Mouse (Mus musculus): ENCODE results near the gene Uhrf1bp1.

The Uhrf1bp1 gene

DNA sequence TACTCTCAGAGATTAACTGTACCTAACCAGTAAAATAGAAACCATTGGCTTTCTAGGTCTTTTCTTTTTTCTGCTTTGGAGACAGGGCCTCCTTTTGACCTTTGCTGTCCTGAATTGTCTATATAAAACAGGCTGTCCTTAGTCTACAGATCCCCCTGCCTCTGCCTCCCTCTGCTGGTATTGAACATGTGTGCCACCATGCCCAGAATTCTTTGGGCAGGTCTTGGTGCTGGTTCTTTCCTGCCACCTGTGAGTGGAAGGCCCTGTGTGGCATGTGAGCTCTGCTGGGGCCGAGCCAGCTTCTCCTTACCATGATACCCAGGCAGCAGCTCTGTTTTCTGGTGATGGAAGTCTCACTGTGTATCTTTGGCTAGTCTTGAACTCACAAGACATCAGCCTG, 7.9 kb upstream of the Uhrf1bp1 start:
- no peak for DNase-seq

DNA sequence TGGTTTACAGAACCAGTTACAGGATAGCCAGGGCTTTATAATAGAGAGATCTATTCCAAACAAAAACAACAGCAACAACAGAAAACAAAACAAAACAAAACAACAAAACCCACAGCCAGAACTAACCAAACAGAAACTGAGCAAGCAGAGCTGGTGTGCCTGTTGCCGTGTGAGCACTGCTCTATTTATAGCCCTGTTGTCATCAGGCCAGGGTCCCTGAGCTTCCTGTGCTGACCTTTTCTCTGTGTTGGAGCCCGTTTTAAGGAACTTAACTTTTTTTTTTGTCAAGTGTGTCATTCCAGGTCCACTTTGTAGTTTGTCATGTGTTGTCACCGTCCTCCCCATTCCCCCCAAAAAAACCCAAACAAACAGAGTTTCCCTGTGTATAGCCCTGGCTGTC, 5.2 kb upstream of the Uhrf1bp1 start:
- no peak for DNase-seq

DNA sequence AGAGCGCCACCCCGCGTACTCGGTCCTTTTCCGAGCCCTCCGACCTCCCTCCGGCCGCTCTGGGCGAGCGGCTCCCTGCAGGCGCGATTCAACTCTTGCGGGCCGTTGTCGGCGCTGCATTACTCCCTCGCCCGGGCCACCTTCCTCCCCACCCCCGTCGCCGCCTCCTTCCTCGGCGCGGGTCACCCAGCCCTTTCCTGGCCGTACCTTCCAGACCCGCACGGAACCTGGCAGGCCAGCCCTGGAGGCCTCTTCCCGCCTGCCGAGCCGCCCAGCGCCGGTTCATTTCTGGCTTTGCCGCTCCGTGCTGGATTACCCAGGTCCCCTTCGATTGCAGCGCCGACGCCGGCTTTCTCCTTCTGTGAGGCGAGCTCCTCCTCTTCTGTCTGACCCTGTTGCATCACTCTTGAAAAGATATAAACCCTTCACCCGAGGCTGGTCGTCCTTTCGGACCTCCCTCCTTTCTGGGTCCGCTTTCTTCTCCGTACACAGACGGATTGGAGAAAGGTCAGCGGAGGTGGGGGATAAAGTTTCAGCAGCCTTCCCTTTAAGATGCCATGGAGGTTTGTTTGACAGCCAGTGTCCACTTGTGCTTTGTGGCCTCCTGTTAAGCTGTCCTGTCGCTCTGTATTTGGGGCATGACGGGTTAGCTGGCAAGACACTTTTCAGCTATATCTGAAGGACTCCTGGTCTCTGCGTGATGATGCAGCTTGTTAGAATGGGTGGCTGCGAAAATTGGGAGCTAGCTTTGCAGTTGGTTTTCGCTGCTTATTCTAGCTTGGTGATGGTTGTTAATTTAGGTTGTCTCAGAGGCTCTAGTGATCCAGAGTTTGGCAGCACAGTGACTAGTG, 782 bp downstream of the Uhrf1bp1 start:
- DNase-seq: peak; percentile 57

DNA sequence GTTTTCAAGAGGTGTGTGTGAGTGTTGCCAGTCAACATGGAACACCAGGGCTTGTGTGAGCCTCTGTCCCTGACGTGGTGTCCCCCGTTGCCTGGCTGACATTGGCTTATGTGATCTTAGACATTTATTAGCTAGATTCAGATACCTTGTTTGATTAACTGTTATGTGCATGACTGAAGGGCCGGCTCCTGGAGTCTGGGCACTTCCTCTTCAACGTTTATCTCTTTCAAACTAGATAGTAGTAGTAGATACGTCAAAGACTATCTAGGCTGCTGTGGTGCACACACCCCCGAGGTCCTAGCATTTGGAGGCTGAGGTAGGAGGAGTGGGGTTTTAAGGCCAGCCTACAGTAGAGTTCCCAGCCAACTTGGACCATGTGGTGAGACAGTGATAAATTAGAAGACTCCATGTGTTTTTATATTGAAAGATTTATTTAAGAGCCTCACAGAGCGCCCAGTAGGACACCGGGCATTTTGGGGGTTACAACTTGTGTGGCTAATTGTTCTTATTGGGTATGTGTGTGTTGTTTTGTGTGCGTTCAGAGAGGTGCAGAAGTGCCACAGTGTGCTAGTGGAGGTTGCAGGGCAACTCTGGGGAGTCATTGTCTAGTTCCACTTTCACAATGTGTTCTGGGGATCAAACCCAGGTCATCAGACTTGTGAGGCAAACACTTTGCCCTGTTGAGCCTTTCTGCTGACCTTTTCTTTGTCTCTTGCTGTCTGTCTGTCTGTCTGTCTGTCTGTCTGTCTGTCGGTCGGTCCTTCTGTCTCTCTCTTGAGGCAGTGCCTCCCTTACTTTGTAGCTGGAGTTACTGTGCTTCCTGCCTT, 1.6 kb downstream of the Uhrf1bp1 start:
- DNase-seq: no peak

DNA sequence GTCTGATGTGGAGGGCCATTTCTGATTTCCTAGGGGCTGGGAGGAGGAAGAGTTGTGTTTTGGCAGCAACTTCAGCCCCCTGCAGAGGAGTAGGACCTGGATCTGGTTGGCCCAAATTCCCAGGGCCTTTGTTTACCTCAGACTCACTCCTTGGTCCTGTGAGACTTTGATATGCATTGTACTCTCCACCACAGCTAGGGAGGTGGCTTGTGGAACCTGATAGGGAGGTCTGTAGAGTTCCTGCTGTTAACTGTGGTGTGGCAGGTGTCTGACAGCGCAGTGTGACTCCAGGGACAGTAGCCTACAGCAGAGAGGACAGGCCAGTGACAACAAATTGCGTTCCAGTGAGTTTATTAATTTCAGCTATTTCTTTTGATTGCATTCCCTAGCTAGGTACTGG, 2.9 kb downstream of the Uhrf1bp1 start:
- DNase-seq: no peak

DNA sequence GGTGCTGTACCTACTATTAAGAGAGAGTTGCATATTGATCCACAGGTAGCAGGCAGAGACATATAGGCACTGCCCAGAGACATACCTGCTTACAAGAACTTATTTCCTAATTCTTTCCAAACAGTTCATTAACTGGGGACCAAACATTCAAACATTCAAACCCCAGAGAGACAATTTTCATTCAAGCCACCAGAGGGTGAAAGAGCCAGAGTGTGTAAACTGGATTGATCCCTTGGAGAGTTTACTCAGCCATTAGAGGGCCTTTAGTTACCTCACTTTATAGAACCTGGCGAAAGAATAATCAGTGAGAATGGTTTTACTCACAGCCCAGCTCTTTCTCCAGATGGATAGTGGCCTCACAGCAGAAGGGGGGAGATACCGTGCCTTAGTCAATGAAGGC, 9.2 kb downstream of the Uhrf1bp1 start:
- DNase-seq: no peak

DNA sequence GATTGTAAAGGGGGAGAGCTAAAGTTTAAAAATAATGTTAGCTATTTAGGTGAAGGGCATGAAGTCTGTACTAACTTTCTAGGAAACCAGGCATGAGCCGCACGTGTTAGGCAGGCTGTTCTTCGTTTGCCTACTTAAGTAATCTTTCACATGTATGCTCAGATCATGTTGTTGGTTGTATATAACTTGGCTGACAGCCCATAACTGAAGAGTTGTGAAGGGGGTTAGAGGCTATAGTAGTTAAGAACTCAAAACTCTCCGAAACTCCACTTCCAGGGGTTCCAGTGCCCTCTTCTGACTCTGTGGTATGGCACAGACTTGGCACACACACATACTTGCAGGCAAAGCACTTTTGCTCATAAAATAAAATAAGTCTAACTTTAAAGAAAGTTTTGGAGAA, 10.5 kb downstream of the Uhrf1bp1 start:
- no peak for DNase-seq

DNA sequence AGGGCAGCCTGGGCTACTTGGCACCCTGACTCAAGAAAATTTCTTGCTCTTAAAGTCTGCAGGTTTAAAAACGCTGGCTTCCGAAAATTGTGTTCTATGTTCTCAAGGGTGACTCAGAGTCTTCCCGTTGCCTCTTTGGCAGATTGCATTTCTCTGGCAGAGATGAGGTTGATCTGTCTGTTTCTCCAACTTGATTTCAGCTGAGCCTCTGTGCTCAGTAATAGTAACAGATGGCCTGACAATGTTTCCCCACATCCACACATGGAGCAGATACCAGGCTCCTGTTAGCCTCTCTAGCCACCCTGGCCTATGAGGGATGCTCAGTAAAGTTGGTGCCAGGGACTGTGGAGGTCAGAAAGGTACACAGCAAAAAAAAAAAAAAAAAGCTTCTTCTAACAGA, 15.6 kb downstream of the Uhrf1bp1 start:
- DNase-seq: no peak

DNA sequence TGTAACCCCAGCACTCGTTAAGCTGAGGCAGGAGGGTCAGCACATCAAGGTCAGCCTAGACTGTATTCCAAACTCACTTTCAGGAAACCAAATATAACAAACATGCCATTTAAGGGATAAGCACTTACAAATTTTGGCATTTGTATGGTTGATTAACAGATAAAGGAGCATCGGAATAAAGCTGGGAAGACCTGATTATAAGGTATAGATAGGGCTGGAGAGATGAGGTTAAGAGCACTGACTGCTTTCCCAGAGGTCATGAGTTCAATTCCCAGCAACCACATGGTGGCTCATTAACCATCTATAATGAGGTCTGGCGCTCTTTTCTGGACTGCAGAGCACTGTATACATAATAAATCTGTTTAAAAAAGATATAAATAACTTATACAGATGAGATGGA, 17.3 kb downstream of the Uhrf1bp1 start:
- no peak for DNase-seq

DNA sequence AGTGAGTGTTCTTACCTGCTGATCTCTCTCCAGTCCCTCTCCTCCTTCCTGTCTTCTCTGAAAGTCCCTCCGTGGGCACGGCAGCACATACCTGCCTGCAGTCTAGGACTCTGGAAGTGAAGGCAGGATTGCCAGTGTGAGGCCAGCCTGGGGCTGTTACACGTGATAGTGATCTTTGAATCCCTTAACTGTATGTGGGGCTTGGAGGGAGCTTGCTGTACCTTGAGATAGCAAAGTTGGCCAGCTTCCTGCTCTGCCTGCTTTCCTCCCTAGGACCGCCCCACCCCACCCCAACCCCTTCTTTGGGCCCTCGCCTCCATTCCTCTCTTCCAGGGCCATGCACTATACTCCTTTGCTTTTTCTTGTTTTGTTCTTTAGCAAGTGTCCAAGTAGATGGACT, 18.3 kb downstream of the Uhrf1bp1 start:
- no peak for DNase-seq

DNA sequence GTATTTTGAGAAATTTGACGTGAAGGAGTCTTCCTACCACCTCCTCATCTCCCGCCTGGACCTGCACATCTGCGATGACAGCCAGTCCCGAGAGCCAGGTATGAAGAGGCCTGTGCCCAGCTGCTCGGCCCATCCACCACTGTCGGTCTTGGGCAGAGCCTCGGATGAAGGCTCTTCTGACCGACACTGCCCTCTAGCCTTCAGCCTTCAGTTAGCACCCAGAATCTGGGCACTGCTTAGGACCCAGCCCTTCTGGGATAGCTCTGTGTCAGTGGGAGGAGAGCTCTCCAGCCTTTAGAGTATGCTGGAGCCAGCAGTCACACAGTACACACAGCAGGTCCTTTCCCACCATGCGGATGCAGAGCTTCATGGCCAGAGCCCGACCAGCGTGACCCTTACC, 25.3 kb downstream of the Uhrf1bp1 start:
- no peak for DNase-seq

DNA sequence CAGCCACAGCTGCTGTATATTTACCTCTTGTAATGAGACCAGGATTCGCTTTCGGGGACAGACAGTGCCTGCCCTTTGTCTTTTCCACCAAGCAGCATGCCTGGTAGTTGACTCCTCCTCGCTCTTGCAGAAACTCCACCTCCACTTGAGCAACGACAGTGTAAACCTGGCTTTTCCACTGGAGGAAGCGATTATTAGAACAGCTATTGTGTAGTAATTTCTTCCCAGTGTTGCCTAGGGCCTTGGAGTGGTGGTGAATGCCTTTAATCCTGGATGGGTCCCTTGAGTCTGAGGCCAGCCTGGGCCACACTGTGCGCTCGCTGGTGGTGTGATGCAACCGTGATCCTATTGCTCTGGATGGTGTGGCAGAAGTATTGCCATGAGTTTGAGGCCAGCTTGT, 26.9 kb downstream of the Uhrf1bp1 start:
- DNase-seq: no peak

DNA sequence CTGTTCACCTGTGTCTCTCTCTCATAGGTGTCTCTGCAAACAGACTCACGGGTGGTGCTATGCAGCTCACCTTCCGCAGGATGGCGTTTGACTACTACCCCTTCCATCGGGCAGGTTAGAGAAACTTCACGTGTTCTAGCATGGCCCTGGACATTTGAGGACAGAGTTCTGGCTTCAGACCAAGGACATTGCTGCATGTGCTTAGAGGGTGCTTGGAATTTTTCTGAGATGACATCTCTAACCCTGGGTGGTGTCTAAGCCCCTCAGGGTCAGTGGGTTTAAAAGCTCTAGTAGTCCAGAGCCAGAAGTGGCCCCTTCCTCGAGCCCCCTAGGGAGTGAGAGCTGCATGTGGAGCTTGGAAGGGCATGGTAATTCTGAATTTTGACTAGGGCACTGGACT, 27.8 kb downstream of the Uhrf1bp1 start:
- DNase-seq: no peak

DNA sequence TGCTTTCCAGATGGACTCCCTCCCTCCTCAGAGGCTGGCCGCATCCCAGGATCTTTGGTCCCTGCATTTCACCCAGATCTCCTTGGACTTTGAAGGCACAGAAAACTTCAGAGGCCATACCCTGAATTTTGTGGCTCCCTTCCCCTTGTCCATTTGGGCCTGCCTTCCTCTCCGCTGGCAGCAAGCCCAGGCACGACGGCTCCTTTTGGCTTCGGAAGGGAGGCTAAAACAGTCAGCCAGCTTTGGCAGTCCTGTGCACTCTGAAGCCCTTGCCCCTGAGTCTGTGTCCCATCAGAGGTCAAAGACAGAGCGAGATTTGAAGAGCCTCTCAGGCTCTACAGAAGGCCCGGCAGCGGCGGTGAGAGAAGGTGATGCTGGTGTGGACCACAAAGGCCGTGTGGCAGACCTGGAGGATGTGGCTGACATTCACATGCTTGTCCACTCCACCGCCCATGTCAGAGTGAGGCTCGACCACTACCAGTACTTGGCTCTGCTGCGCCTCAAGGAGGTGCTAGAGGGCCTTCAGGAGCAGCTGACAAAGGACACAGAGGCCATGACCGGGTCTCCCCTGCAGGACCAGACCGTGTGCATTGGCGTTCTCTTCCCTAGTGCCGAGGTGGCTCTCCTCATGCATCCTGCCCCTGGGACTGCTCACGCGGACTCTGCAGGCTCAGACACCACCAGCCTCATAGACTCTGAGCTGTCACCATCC, 30.4 kb downstream of the Uhrf1bp1 start:
- no peak for DNase-seq

DNA sequence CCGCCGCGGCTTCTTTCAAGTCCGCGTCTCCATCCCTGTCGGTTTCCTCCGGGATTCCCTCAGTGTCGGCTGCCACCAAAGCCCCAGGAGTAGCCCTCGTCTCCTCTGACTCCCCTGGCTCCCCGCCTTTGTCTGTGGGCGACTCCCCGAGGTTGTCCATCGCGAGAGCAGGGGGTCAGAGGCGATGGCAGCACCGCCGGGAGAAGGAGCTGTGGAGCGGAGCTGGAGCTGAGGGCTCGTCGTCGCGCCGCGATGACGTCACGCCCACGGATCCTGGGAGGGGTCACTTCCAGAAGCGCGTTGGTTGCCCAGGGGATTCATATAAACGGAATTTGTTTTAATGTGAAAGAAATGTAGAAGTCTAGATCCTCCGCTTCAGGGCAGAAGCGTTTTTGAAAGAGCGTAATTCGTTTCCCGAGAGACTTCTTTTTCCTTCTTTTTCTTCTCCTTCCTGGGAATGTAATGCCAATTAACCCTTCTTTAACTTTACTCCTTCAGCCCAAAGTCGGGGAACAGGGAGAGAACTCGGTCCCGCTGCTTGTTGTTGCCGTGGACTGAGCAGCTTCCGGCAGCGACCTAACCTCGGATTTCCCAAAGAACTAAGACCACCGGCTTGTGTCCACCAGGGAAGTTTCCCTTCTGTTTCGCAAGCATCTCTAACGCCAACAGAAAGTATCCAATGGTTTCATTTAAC, 51.4 kb downstream of the Uhrf1bp1 start:
- peak; percentile 95 for DNase-seq

DNA sequence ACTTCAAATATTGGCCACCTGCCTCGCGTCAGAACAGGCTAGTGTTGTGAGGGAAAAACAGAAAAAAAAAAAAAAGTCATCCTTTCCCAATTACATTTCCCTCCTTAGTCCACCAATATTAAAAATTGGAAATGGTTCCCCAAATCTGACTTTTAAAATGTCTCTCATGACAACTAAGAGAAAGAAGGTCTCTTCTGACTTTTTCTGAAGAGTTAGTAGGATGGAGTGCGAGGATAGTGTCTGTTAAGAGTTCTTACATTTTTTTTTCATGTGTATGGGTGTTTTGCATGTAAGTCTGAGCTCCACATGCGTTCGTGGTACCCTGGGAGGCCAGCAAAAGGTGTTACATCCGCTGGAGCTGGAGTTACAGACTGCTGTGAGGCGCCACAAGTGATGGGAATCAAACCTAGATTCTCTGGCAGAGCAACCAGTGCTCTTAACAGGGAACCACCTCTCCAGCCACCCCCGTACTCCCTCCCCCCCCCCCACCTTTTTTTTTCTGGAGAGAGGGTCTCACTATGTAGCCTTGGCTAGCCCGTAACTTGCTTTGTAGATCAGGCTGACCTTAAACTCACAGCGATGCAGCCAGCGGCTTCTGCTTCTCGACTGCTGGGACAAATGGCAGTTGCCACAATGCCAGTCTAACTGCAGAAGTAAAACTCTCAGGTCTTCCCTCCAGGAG, 52.1 kb downstream of the Uhrf1bp1 start:
- peak; percentile 45 for DNase-seq

DNA sequence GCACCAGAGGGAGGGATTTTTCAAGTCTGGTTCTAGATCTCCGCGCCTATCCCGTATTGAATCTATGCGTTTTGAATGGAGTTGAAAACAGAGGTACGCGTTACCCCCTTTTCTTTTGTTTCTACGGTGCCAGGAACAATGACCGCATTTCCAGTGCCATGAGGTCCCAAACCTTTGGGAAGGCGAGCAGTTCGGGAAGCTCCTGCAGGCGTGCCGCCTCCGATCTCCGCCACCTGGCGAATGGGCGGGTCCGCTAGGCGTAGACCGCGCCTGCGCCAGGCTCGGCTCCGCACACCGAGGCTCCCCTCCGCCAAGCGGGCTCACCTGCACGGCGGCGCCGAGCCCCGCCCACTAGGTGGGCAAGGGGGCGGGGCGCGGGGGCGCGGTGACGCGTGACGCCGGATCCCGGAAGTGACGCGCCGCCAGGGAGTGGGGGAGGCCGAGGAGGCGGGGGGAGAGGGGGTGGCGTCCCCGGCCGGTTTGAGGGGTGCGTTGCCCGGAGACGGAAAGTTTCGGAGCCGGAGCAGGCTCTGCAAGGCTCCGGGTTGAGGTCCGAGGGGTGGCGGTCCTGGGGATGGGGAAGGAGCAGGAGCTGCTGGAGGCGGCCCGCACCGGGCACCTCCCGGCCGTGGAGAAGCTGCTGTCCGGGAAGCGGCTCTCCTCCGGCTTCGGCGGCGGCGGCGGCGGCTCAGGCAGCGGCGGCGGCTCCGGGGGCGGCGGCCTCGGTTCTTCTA, 52.8 kb downstream of the Uhrf1bp1 start, which contains the start of gene Anks1:
Anks1 (plus strand) TSS at position 419 of the 734 bp plus-strand sequence.
- DNase-seq: peak; percentile 97

DNA sequence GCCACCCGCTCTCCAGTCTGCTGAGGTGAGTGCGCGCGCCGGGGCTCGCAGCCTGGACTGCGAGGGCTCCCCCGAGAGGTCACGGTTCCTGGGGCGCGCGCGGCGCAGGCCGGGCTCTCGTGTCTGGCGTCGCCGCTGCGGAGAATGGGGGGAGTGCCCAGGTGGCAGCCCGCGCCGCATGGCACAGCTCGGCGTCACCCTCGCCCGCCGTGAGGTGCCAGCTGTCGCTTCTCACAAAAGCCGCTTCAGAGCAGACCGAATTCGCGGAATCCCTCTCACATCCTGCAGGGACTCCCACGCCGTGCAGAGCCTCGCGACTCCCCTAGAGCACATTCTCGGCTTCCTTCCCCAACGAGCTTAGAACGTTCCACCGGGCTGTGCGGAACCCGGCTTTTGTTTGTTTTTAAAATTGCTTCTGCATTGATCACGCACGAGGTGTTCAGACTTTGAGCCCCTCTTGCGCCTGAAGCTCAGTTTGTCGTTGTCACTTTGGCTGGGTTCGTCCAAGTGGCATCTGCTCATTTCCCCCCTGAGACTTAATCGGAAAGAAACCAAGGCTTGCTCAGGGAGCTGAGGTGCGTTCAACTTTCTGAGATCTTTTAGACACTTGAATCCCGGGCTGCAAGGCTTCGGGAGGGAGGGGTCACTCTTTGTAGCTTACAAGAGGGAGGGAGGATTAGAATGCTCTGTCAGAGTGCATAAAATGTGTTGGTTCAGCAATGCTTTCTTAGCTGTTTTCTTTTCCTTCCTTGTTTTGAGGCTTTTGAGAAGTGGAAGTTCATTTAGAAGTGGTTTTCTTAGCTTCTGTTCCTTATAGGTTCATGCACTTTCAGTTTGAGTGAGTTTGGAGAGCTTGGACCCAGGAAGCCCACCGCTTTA, 53.6 kb downstream of the Uhrf1bp1 start, which contains the start of gene Taf11:
Taf11 (minus strand) TSS at position 223 of the 879 bp plus-strand sequence.
- peak; percentile 84 for DNase-seq

DNA sequence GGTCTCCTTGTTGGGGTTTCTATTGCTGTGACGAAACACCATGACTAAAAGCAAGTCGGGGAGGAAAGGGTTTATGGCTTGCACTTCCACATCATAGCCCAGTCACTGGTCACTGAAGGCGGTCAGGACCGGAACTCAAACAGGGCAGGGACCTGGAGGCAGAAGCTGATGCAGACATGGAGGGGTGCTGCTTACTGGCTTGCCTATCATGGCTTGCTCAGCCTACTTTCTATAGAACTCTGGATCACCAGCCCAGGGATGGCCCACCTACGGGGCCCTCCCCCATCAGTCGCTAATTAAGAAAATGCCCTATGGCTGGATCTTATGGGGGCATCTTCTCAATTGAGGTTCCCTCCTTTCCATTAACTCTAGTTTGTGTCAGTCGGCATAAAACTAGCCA, 55.1 kb downstream of the Uhrf1bp1 start:
- no peak for DNase-seq

DNA sequence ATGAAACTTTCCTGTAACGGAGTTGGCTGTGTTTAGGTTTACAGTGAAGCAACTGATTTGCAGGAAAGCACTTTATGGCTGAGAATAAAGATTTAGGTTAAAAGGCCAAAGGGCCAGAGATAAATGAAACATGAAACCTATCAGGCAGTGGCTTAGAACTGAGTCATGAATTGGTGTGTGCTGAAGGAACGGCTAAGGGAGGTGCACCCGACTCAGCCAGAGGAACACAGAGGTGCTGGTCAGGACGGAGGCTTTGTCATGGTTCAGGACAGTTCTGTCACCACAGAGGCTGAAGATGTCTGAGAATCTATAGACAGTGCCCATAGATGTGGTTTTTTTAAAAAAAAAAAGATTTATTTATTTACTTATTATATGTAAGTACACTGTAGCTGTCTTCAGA, 58.5 kb downstream of the Uhrf1bp1 start:
- DNase-seq: no peak
